Mouse (Mus musculus) embryonic facial prominence, embryonic 10.5 days (tissue): ENCODE results near the gene Dnah3. TPM values are rescaled to one million over a fixed set of nuclear protein-coding genes. Genes with fewer than 3 reads are reported as not detected.

ENCODE experiments used
- DNase-seq: peaks from one replicate; pipeline ENCODE4 v3.0.0-alpha.2; 2017; ENCODE audit warnings: low spot score
- H3K27ac ChIP-seq: fragments of 300-500 bp; sonication (generic); replicated peaks from 2 replicates; pipeline ENCODE4 v1.5.1; 2016; ENCODE audit warnings: mild to moderate bottlenecking
- H3K27me3 ChIP-seq: fragments of 300-500 bp; sonication (generic); replicated peaks from 2 replicates; pipeline ENCODE4 v1.6.1; 2016; ENCODE audit warnings: low read depth, mild to moderate bottlenecking; ENCODE audit not compliant: poor library complexity, severe bottlenecking
- H3K36me3 ChIP-seq: fragments of 300-500 bp; sonication (generic); replicated peaks from 2 replicates; pipeline ENCODE4 v1.6.1; 2016; ENCODE audit warnings: mild to moderate bottlenecking, moderate library complexity
- H3K4me1 ChIP-seq: fragments of 300-500 bp; sonication (generic); 2 replicates; pipeline ENCODE4 v1.6.1; 2016
- H3K4me3 ChIP-seq: fragments of 300-500 bp; sonication (generic); 2 replicates; pipeline ENCODE4 v1.5.1; 2016; ENCODE audit warnings: mild to moderate bottlenecking, moderate library complexity
- H3K9me3 ChIP-seq: fragments of 300-500 bp; sonication (generic); 2 replicates; pipeline ENCODE4 v1.6.1; 2016; ENCODE audit warnings: mild to moderate bottlenecking
- WGBS: fragments of 180-500 bp; shearing (Covaris S2); methylation state at CpG from one replicate; pipeline ENCODE4 v1.1.7; 2016; 5-methylcytosine and 5-hydroxymethylcytosine counted together
- polyA plus RNA-seq: library from polyadenylated mRNA; unstranded; fragments of >200 nt; fragmentation: Nextera tagmentation; extraction: Ambion mirVana; gene quantifications from 2 replicates; pipeline ENCODE4 v1.2.1, GENCODE M21; 2016

Gene Dnah3
- polyA plus RNA-seq, 1 experiment from 2014 or later, result not detected

- Histone ChIP-seq H3K27ac (no peak overlapping the region), H3K4me3 (no peak overlapping the region), H3K36me3 (no peaks in the 10 kb centered on the region), H3K4me1 (peaks cover 6% of the 10 kb centered on the region), H3K9me3 (no peaks in the 10 kb centered on the region), H3K27me3 (no peaks in the 10 kb centered on the region)
- 88% methylated on average over 4 of the region's 4 CpGs for WGBS
- DNase-seq, result no peak
Measured at GRCm38 (mm10) chr7:119965205-119965604, 129.9 kb downstream of the Dnah3 start.

- peaks cover 6% of the 10 kb centered on the region for H3K4me1 ChIP-seq
- no peak overlapping the region for H3K4me3 ChIP-seq
- H3K36me3 ChIP-seq, result no peaks in the 10 kb centered on the region
- no peak for DNase-seq
- no peak overlapping the region for H3K27ac ChIP-seq
- no peaks in the 10 kb centered on the region for H3K9me3 ChIP-seq
- H3K27me3 ChIP-seq, result no peaks in the 10 kb centered on the region
- WGBS, result 56% methylated on average over 2 of the region's 2 CpGs
Measured at GRCm38 (mm10) chr7:119961107-119961506, 134.0 kb downstream of the Dnah3 start.

- Histone ChIP-seq H3K4me1 (peaks cover 6% of the 10 kb centered on the region), H3K4me3 (no peak overlapping the region), H3K36me3 (no peaks in the 10 kb centered on the region), H3K9me3 (no peaks in the 10 kb centered on the region), H3K27me3 (no peaks in the 10 kb centered on the region), H3K27ac (no peak overlapping the region)
- 85% methylated on average over 6 of the region's 6 CpGs for WGBS
- DNase-seq, result no peak
Measured at GRCm38 (mm10) chr7:119960546-119960945, 134.5 kb downstream of the Dnah3 start.

- WGBS, result 81% methylated on average over 6 of the region's 6 CpGs
- Histone ChIP-seq H3K4me1 (peaks cover 6% of the 10 kb centered on the region), H3K9me3 (no peaks in the 10 kb centered on the region), H3K27ac (no peak overlapping the region), H3K4me3 (no peak overlapping the region), H3K36me3 (no peaks in the 10 kb centered on the region), H3K27me3 (no peaks in the 10 kb centered on the region)
- DNase-seq, result no peak
Measured at GRCm38 (mm10) chr7:119960006-119960405, 135.1 kb downstream of the Dnah3 start.

GRCm38 (mm10) chr7:119959491-119959890, 135.6 kb downstream of the Dnah3 start:
- Histone ChIP-seq H3K27me3 (no peaks in the 10 kb centered on the region), H3K4me3 (no peak overlapping the region), H3K4me1 (peaks cover 6% of the 10 kb centered on the region), H3K27ac (no peak overlapping the region), H3K36me3 (no peaks in the 10 kb centered on the region), H3K9me3 (no peaks in the 10 kb centered on the region)
- DNase-seq, result no peak
- 91% methylated on average over 4 of the region's 4 CpGs for WGBS

GRCm38 (mm10) chr7:119959091-119959490, 136.0 kb downstream of the Dnah3 start:
- H3K4me3 ChIP-seq, result no peak overlapping the region
- H3K27me3 ChIP-seq, result no peaks in the 10 kb centered on the region
- DNase-seq, result no peak
- 73% methylated on average over 4 of the region's 4 CpGs for WGBS
- peaks cover 6% of the 10 kb centered on the region for H3K4me1 ChIP-seq
- H3K27ac ChIP-seq, result no peak overlapping the region
- H3K36me3 ChIP-seq, result no peaks in the 10 kb centered on the region
- H3K9me3 ChIP-seq, result no peaks in the 10 kb centered on the region

- DNase-seq, result no peak
- Histone ChIP-seq H3K27ac (no peak overlapping the region), H3K4me1 (peaks cover 6% of the 10 kb centered on the region), H3K4me3 (no peak overlapping the region), H3K36me3 (no peaks in the 10 kb centered on the region), H3K9me3 (no peaks in the 10 kb centered on the region), H3K27me3 (no peaks in the 10 kb centered on the region)
Measured at GRCm38 (mm10) chr7:119957421-119957820, 137.7 kb downstream of the Dnah3 start.

- H3K27ac ChIP-seq, result no peak overlapping the region
- H3K36me3 ChIP-seq, result no peaks in the 10 kb centered on the region
- no peaks in the 10 kb centered on the region for H3K27me3 ChIP-seq
- no peaks in the 10 kb centered on the region for H3K4me1 ChIP-seq
- WGBS, result 91% methylated on average over 1 of the region's 1 CpGs
- DNase-seq, result no peak
- H3K9me3 ChIP-seq, result no peaks in the 10 kb centered on the region
- H3K4me3 ChIP-seq, result no peak overlapping the region
Measured at GRCm38 (mm10) chr7:119954047-119954446, 141.0 kb downstream of the Dnah3 start.

GRCm38 (mm10) chr7:119941569-119941968, 153.5 kb downstream of the Dnah3 start:
- WGBS, result 58% methylated on average over 2 of the region's 2 CpGs
- Histone ChIP-seq H3K27me3 (no peaks in the 10 kb centered on the region), H3K27ac (no peak overlapping the region), H3K4me1 (no peaks in the 10 kb centered on the region), H3K36me3 (no peaks in the 10 kb centered on the region), H3K4me3 (no peak overlapping the region), H3K9me3 (no peaks in the 10 kb centered on the region)
- DNase-seq, result no peak

GRCm38 (mm10) chr7:119937036-119937435, 158.0 kb downstream of the Dnah3 start:
- DNase-seq, result no peak
- H3K9me3 ChIP-seq, result no peaks in the 10 kb centered on the region
- H3K4me1 ChIP-seq, result no peaks in the 10 kb centered on the region
- H3K27me3 ChIP-seq, result no peaks in the 10 kb centered on the region
- H3K27ac ChIP-seq, result no peak overlapping the region
- H3K36me3 ChIP-seq, result no peaks in the 10 kb centered on the region
- WGBS, result 87% methylated on average over 5 of the region's 5 CpGs
- H3K4me3 ChIP-seq, result no peak overlapping the region

- H3K27me3 ChIP-seq, result no peaks in the 10 kb centered on the region
- no peaks in the 10 kb centered on the region for H3K9me3 ChIP-seq
- H3K36me3 ChIP-seq, result no peaks in the 10 kb centered on the region
- no peak for DNase-seq
- H3K4me1 ChIP-seq, result no peaks in the 10 kb centered on the region
- H3K27ac ChIP-seq, result no peak overlapping the region
- H3K4me3 ChIP-seq, result no peak overlapping the region
Measured at GRCm38 (mm10) chr7:119936321-119936720, 158.8 kb downstream of the Dnah3 start.

GRCm38 (mm10) chr7:119928783-119929440, 166.2 kb downstream of the Dnah3 start:
- H3K27me3 ChIP-seq, result no peaks in the 10 kb centered on the region
- no peak overlapping the region for H3K4me3 ChIP-seq
- H3K36me3 ChIP-seq, result no peaks in the 10 kb centered on the region
- H3K9me3 ChIP-seq, result no peaks in the 10 kb centered on the region
- WGBS, result 72% methylated on average over 2 of the region's 2 CpGs
- no peak overlapping the region for H3K27ac ChIP-seq
- no peaks in the 10 kb centered on the region for H3K4me1 ChIP-seq
- no peak for DNase-seq

- no peak for DNase-seq
- no peaks in the 10 kb centered on the region for H3K36me3 ChIP-seq
- no peaks in the 10 kb centered on the region for H3K27me3 ChIP-seq
- WGBS, result 85% methylated on average over 4 of the region's 4 CpGs
- H3K4me3 ChIP-seq, result no peak overlapping the region
- H3K4me1 ChIP-seq, result no peaks in the 10 kb centered on the region
- H3K27ac ChIP-seq, result no peak overlapping the region
- H3K9me3 ChIP-seq, result no peaks in the 10 kb centered on the region
Measured at GRCm38 (mm10) chr7:119921054-119921453, 174.0 kb downstream of the Dnah3 start.
